Mouse (Mus musculus) bone marrow, adult 2 months (tissue): Measurements from ENCODE around the gene Endou. TPM values are rescaled to one million over a fixed set of nuclear protein-coding genes. Genes with fewer than 3 reads are reported as not detected.

ENCODE experiments used
- H3K27ac ChIP-seq: fragments of 200-500 bp; 2 replicates; pipeline ENCODE4 v1.5.1; 2012; ENCODE audit warnings: low read depth, mild to moderate bottlenecking, control low read depth, inconsistent platforms, low read length; ENCODE audit not compliant: control insufficient read depth, poor library complexity, insufficient read depth
- H3K4me1 ChIP-seq: fragments of 200-500 bp; 2 replicates; pipeline ENCODE4 v1.6.1; 2011; ENCODE audit warnings: low read length; ENCODE audit not compliant: control insufficient read depth, insufficient read depth
- H3K4me3 ChIP-seq: fragments of 200-500 bp; replicated peaks from 2 replicates; pipeline ENCODE3; 2011; ENCODE audit warnings: mild to moderate bottlenecking, low read depth, low read length, control low read depth; ENCODE audit not compliant: control insufficient read depth
- CTCF ChIP-seq: fragments of 200-500 bp; IDR thresholded peaks from 2 replicates; pipeline ENCODE4 v1.5.1; 2011; ENCODE audit warnings: low read length, control low read depth; ENCODE audit not compliant: control insufficient read depth, insufficient read depth
- POLR2A ChIP-seq: fragments of 200-500 bp; IDR thresholded peaks from 2 replicates; pipeline ENCODE4 v1.6.1; 2011; ENCODE audit warnings: low read depth, mild to moderate bottlenecking, control low read depth, low read length, borderline replicate concordance; ENCODE audit not compliant: control insufficient read depth
- WGBS: fragments of 180-500 bp; shearing (Covaris S2); methylation state at CpG from one replicate; pipeline ENCODE4 v1.1.7; 2018; 5-methylcytosine and 5-hydroxymethylcytosine counted together
- polyA plus RNA-seq: library from polyadenylated mRNA; stranded (reverse); fragments of >200 nt; gene quantifications from 2 replicates; pipeline ENCODE4 v1.2.4, GENCODE M21; 2011; ENCODE audit warnings: low replicate concordance; ENCODE audit not compliant: missing spikeins, insufficient read depth, insufficient read length

The Endou gene
- polyA plus RNA-seq, 1 experiment, result 7.3 TPM

DNA sequence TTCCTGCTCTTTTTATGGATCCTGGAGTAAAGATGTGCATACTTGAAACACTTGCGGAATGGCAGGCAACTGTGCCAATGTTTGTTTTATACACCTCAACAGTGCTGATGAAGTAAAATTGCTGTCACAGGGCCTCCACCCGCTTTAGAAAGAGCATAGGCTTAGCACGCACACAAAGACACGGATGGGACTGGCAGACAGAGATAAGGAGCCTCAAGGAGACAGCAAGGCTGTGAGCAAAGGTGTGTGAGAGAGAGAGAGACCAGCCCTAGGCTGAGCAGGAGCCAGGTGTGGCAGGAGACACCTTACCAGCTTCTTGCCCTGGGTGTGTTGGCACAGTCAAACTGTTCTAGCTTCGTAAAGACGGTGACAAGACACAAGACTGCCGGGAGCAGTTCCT, 7.8 kb upstream of the Endou start:
- Histone ChIP-seq H3K4me1 (peaks cover 4% of the 10 kb centered on the region), H3K27ac (no peak overlapping the region), H3K4me3 (no peak overlapping the region)
- TF ChIP-seq POLR2A (no peak), CTCF (no peak)
- WGBS, result 69% methylated on average over 7 of the region's 7 CpGs

DNA sequence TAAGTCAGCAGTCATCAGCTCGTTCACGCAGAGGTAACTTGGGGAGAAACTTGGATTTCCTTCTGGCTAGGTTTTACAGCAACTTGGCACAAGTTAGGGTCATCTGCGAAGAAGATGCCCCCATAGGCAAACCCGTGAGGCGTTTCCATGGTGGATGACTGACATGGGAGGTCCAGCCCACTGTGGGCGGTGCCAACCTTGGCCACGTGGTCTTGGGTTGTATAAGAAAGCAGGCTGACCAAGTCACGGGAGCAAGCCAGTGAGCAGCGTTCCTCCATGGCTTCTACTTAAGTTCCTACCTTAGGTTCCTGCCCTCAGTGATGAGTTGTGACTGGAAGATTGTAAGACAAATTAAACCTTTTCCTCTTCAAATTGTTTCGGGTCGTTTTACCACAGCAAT, 849 bp upstream of the Endou start:
- no peak overlapping the region for H3K4me3 ChIP-seq
- WGBS, result 84% methylated on average over 11 of the region's 11 CpGs
- H3K27ac ChIP-seq, result no peak overlapping the region
- TF ChIP-seq POLR2A (no peak), CTCF (no peak)
- H3K4me1 ChIP-seq, result peaks cover 1% of the 10 kb centered on the region

DNA sequence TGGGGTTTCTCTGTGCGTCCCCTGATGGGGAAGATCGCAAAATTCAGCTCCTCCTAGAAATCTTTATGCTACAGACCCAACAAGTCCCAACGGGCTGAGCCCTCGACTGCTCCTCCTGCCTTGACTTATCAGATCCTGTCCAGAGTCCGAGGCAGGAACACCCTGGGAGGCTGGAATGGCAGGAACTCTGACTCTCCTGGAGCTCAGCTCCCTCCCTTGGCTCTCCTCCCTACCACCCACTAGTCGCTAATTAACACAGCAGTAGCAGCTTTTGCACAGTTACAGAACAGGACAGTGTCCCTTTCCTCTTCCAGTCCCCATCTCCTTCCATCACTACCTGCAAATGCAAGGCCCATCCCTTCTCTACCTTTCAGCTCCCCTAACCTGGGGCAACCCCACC, 774 bp downstream of the Endou start:
- H3K4me3 ChIP-seq, result no peak overlapping the region
- no peak overlapping the region for H3K27ac ChIP-seq
- peaks cover 6% of the 10 kb centered on the region for H3K4me1 ChIP-seq
- no peak for TF ChIP-seq CTCF
- TF ChIP-seq POLR2A, result no peak
- 73% methylated on average over 6 of the region's 6 CpGs for WGBS

DNA sequence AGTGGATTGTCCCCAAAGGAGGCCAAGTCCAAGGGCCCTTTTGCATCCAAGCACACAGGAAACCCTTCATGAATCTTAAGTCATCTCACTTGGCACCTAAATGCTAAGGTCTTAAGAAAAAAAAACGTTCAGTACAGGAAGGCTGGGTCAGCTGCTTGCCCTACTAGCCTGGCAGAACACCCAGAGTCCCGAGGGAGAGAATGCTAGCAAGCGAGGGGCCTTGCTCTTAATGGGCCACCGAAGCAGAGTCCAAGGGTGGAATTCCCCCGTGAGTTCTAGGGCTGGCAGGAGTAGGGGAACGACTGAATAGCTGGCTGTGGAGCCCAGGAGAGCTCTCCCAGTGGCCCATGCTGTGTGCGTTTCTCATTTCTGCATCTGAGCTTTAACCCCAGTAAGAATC, 2.3 kb downstream of the Endou start:
- no peak overlapping the region for H3K27ac ChIP-seq
- WGBS, result 41% methylated on average over 7 of the region's 7 CpGs
- H3K4me1 ChIP-seq, result peaks cover 7% of the 10 kb centered on the region
- H3K4me3 ChIP-seq, result no peak overlapping the region
- TF ChIP-seq CTCF, result no peak
- TF ChIP-seq POLR2A, result no peak

DNA sequence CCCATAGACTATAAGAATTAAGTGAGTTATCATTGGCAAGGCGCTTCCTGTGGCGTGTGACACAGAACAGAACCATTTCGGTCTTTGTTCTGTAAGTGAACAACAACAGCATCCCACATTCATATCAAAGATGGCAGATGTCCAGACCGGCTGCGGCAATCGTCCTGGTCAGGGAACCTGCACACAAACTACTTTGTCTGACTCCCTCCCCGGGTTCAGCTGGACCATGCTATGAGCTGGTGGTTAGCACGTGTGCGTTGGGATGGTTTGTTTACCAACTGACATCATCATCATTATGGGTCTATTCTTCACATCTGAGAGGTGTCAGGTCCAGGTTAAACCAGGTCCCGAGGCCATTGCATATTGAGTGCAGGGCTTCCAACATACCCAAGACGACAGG, 2.7 kb downstream of the Endou start:
- Histone ChIP-seq H3K4me3 (no peak overlapping the region), H3K4me1 (peaks cover 7% of the 10 kb centered on the region), H3K27ac (no peak overlapping the region)
- no peak for TF ChIP-seq POLR2A
- TF ChIP-seq CTCF, result no peak
- WGBS, result 70% methylated on average over 11 of the region's 11 CpGs

DNA sequence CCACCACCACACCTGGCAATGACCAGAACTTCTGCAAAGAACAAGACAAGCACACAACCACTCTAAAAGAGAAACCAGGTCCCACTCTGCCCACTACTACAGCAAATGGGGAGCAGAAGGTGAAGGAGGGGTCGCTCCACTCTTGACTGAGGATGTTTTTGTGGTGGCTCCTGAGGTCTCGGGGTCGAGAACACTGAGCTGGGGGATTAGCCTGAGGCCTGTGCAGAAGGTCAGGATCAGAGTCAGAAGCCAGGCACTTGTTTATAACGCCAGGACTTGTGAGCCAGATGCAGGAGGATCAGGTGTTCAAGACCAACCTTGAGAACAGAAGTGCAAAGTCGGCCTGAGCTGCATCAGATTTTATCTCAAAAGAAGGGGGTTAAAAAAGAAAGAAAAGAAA, 3.6 kb downstream of the Endou start:
- H3K27ac ChIP-seq, result no peak overlapping the region
- WGBS, result 20% methylated on average over 5 of the region's 5 CpGs
- peaks cover 7% of the 10 kb centered on the region for H3K4me1 ChIP-seq
- no peak for TF ChIP-seq POLR2A
- no peak for TF ChIP-seq CTCF
- no peak overlapping the region for H3K4me3 ChIP-seq

DNA sequence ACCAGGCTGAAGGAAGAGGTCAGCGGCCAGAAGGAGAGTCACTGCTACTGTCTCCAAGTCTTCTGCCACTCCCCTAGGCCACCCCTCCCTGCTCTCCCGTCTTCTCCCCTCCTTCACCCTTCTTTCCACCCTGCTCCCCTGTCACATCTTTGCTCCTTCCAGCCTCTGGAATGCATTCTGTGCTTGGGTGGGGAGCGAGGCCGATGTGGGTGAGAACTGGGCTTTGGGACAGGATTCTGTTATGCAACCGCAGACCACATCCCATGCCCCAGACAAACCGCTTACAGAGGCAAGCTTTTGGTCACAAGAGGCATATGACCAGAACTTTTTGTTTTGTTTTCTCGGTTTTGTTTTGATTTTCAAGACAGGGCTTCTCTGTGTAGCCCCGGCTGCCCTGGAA, 4.1 kb downstream of the Endou start:
- Histone ChIP-seq H3K4me3 (no peak overlapping the region), H3K4me1 (peaks cover 7% of the 10 kb centered on the region), H3K27ac (peak overlapping the region; percentile 3; the same call in 1 of the 2 replicates)
- WGBS, result 6% methylated on average over 8 of the region's 8 CpGs
- TF ChIP-seq CTCF (no peak), POLR2A (no peak)

DNA sequence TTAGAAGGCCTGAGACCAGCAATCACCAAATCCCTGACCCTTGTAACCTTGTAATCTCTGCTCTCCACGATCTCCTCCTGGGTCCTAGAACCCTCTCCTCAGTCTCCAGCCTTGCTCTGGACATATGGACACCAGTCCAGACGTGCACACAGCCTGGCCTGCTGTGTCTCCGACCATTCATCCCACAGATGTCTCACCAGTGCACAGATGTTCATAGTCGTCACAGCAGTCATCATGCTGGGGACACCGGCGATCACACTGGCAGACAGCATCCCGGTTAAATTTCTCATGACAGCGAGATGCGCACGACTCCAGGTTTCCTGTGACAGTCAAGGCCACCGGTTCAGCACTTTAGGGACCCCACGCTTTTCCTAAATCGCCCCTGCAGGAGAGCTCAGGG, 4.8 kb downstream of the Endou start:
- no peak overlapping the region; the same call in 1 of the 2 replicates for H3K27ac ChIP-seq
- peaks cover 10% of the 10 kb centered on the region for H3K4me1 ChIP-seq
- 76% methylated on average over 13 of the region's 13 CpGs for WGBS
- TF ChIP-seq POLR2A (no peak), CTCF (no peak)
- H3K4me3 ChIP-seq, result no peak overlapping the region

DNA sequence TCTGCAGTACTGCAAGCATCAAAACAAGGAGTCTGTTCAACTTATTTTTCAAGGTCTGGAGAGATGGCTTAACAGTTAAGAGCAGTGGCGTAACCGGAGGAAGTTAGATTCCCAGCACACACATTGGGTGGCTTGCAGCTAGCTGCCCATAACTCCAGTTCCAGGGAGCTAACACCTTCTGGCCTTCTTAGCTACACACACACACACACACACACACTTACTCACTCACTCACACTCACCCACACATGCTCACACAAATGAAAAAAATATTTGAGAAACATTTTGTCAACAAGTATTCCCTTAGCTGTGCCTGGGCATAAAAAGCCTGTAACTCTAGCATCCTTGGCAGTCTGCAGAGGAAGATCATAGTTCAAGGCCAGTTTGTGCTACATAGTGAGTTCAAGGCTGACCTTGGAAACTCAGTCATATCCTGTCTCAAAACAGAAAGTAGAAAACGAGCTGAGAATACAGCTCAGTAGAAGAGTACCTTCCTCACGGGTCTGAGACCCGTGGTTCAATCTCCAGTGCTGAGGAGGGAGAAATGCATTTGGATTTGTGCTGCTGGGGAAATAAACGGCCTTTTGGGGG, 5.8 kb downstream of the Endou start:
- H3K4me1 ChIP-seq, result peaks cover 10% of the 10 kb centered on the region
- 21% methylated on average over 6 of the region's 6 CpGs for WGBS
- no peak overlapping the region for H3K27ac ChIP-seq
- no peak for TF ChIP-seq POLR2A
- TF ChIP-seq CTCF, result no peak
- no peak overlapping the region for H3K4me3 ChIP-seq
